ENCODE assay signal across 8 mouse cellular contexts in genomic region chr7:126266372-126266870, GRCm38 (mm10). TPM values are rescaled to one million over a fixed set of nuclear protein-coding genes. Genes with fewer than 3 reads are reported as not detected.
DNase-seq lines count a peak whose midpoint lies in the region; ATAC-seq and TF ChIP-seq lines count a peak whose summit lies in the region.
"Had no signal": no experiment of that assay in that cellular context is flagged by ENCODE, and none has a peak within 500 bp of the region (broad histone marks: within the 10 kb centered on the region; RNA-seq: fewer than 3 reads in every experiment).

No protein-coding gene starts in this region.

- TF ChIP-seq EP300 in heart, postnatal 0 days (IDR thresholded peaks at IDR 0.05; ENCODE audit: low read depth): no peak

- no peak overlapping the region for H3K9ac ChIP-seq in heart, postnatal 0 days (replicated peaks; ENCODE audit: low read depth, low read length)
- no peak overlapping the region for H3K9ac ChIP-seq in midbrain, embryonic 13.5 days (replicated peaks)
- H3K9ac ChIP-seq in midbrain, embryonic 15.5 days: no peak overlapping the region

- no peak overlapping the region for H3K27ac ChIP-seq in heart, postnatal 0 days (ENCODE audit: low read depth)
- H3K27ac ChIP-seq in midbrain, embryonic 13.5 days: no peak overlapping the region
- H3K27ac ChIP-seq in midbrain, embryonic 15.5 days: no peak overlapping the region
- H3K27ac ChIP-seq: midbrain, embryonic 10.5 days had no signal

- H3K4me1 ChIP-seq in heart, postnatal 0 days (ENCODE audit: control insufficient read depth, insufficient read depth): peaks cover 18% of the 10 kb centered on the region
- H3K4me1 ChIP-seq in midbrain, embryonic 13.5 days (replicated peaks): peaks cover 27% of the 10 kb centered on the region
- H3K4me1 ChIP-seq in midbrain, embryonic 15.5 days: peaks cover 31% of the 10 kb centered on the region

- no peaks in the 10 kb centered on the region for H3K9me3 ChIP-seq in heart, postnatal 0 days (replicated peaks; ENCODE audit: control insufficient read depth, low read length)
- no peaks in the 10 kb centered on the region for H3K9me3 ChIP-seq in midbrain, embryonic 13.5 days
- no peaks in the 10 kb centered on the region for H3K9me3 ChIP-seq in midbrain, embryonic 15.5 days
- H3K9me3 ChIP-seq: midbrain, embryonic 10.5 days had no signal

- no peak overlapping the region for H3K4me3 ChIP-seq in heart, postnatal 0 days (ENCODE audit: low read depth, low read length)
- no peak overlapping the region for H3K4me3 ChIP-seq in midbrain, embryonic 13.5 days (replicated peaks)
- H3K4me3 ChIP-seq in midbrain, embryonic 15.5 days: no peak overlapping the region
- H3K4me3 ChIP-seq: midbrain, embryonic 10.5 days had no signal

- peak; percentile 24; the same call in 1 of the 2 replicates for ATAC-seq in heart, postnatal 0 days (ENCODE audit: insufficient read depth, low read depth)
- ATAC-seq in midbrain, embryonic 13.5 days: peak; percentile 15; the same call in 1 of the 2 replicates
- no peak for ATAC-seq in midbrain, embryonic 15.5 days (replicated peaks)

- no peaks in the 10 kb centered on the region for H3K36me3 ChIP-seq in heart, postnatal 0 days (replicated peaks; ENCODE audit: control insufficient read depth, insufficient read depth, low read length)
- no peaks in the 10 kb centered on the region for H3K36me3 ChIP-seq in midbrain, embryonic 13.5 days
- H3K36me3 ChIP-seq in midbrain, embryonic 15.5 days (replicated peaks): no peaks in the 10 kb centered on the region
- H3K36me3 ChIP-seq: midbrain, embryonic 10.5 days had no signal

- no peak for TF ChIP-seq CTCF in heart, postnatal 0 days (IDR thresholded peaks at IDR 0.05; ENCODE audit: low read depth)

- no peaks in the 10 kb centered on the region for H3K27me3 ChIP-seq in heart, postnatal 0 days (ENCODE audit: control insufficient read depth, insufficient read depth, low read length)
- 0 out of 2 replicates have a peak, but pooled peaks cover 6% of the 10 kb centered on the region for H3K27me3 ChIP-seq in midbrain, embryonic 13.5 days
- no peaks in the 10 kb centered on the region; the same call in 1 of the 2 replicates for H3K27me3 ChIP-seq in midbrain, embryonic 15.5 days (replicated peaks)

- H3K4me2 ChIP-seq in heart, postnatal 0 days (ENCODE audit: low read depth, low read length): peak overlapping the region; percentile 22; the same call in 1 of the 2 replicates
- no peak overlapping the region for H3K4me2 ChIP-seq in midbrain, embryonic 13.5 days (replicated peaks)
- no peak overlapping the region for H3K4me2 ChIP-seq in midbrain, embryonic 15.5 days

- 56% methylated on average over 4 of the region's 4 CpGs for WGBS in heart, postnatal 0 days
- 70% methylated on average over 4 of the region's 4 CpGs for WGBS in midbrain, embryonic 13.5 days
- 65% methylated on average over 4 of the region's 4 CpGs for whole genome bisulfite sequencing in midbrain, embryonic 15.5 days

- no peak for DNase-seq in heart, postnatal 0 days (ENCODE audit: low spot score)
- no peak for DNase-seq in heart, adult 9 months (ENCODE audit: low spot score in 2 of 2)
- DNase-seq in hindlimb bud, embryonic 11.5 days (ENCODE audit: extremely low spot score, low read depth, low spot score): peak; percentile 24
- DNase-seq in thymus, postnatal 4 days: no peak
- DNase-seq in cerebellum, adult 9-10 months: no peak

RNA-seq across cellular contexts. Expression of gene Sbk1, which starts 6.0 kb away (rescaled TPM):
- 42.0 and 48.9 TPM in 2 replicates for total RNA-seq in heart, postnatal 0 days (2014; rRNA removed; ENCODE audit: low replicate concordance)
- polyA plus RNA-seq in heart, postnatal 0 days (2015; fragmentation: Nextera tagmentation; extraction: Ambion mirVana): 14.9 and 17.4 TPM in 2 replicates
- 238 and 300 TPM in 2 replicates for polyA plus RNA-seq in midbrain, embryonic 13.5 days (2015; fragmentation: Nextera tagmentation; extraction: Ambion mirVana)
- 333 and 359 TPM in 2 replicates for polyA plus RNA-seq in midbrain, embryonic 15.5 days (2015; fragmentation: Nextera tagmentation; extraction: Ambion mirVana)

Comparison
In these comparisons a context has a peak if more than half of its experiments do, and no peak if none do; other contexts are left out.
1. RNA of gene Sbk1, which starts 6.0 kb away (polyA plus RNA-seq): 333 to 359 TPM in midbrain, embryonic 15.5 days and 238 to 300 TPM in midbrain, embryonic 13.5 days; 14.9 to 17.4 TPM in heart, postnatal 0 days; every median in the first group is over 10 times any median in the second.